Mouse (Mus musculus): ENCODE data around the gene Omt2a. TPM values are rescaled to one million over a fixed set of nuclear protein-coding genes. Genes with fewer than 3 reads are reported as not detected.
"Not testable (repeated sequence)": the region's sequence is repeated elsewhere in the genome, so short reads cannot be mapped to it uniquely, and the experiment has no call there.

Gene Omt2a
- total RNA-seq, 1 experiment from 2014 or later: not detected

DNA sequence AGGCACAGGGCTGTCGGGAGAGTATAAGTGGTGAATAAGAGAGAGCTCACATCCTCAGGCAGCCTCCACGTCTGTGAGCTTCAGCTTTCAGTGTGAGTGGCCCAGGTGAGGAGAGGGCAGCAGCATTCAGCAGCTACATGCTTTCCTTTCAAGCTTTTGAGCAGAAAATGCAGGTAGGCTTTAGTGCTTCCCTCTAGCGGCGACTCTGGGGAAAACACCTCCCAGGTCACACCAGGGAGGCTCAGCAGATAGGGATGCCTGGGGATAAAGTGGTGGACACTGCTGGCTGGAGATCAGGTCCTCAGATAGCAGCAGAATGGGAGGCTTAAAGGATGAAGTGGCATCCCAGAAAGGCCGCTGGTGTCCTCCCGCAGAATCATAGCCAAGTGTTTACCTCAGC is 18.5 kb downstream of the Omt2a start:
- peak; percentile 38 for DNase-seq

DNA sequence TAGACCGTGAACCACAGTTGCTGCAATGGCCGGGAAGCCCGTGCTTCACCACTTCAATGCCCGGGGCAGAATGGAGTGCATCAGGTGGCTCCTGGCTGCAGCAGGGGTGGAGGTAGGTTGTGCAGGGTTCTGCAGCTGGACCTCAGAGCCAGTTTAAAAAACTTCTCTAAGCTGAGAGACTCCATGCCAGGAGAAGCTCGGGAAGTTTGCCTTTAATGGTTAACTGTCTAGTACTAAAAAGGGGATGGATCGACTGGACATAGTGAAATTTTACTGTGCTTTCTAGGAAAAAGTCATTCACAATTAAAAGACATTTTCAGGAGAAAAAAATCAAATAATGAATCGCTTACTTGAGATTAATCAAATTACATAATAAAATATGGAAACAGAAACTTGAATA is 19.8 kb downstream of the Omt2a start:
- DNase-seq: not testable (repeated sequence)

DNA sequence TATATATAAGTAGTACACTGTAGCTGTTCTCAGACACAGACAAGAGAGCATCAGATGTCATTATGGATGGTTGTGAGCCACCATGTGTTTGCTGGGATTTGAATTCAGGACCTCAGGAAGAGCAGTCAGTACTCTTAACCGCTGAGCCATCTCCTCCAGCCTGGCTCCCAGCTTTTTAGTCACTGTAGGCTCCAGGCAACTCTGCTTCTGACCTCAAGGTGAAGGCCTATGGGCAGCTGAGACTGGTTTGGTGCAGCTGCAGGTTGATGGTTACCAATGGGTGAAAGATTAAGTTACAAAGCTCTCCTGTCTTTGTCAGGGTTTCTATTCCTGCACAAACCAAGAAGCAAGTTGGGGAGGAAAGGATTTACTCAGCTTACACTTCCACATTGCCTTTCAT is 20.9 kb downstream of the Omt2a start:
- DNase-seq: not testable (repeated sequence)

DNA sequence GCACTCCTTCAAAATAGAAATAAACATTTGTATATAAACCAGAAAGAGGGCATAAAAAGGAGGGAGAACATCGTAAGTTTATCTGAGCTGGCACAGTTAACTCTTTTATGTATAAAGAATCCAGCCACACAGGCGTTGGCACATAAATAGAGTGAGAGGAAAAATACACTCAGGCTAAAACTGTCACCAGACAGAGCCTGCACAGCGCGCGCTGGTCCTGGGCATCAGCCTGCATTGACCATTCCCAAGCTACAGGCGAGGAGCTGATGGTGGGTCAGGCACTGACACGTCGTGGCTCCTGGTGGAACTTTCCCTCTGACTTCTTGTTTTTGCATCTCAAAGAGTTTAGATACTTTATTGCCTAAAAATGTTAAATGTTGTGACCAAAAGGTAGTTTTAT is 22.1 kb downstream of the Omt2a start:
- DNase-seq: not testable (repeated sequence)

DNA sequence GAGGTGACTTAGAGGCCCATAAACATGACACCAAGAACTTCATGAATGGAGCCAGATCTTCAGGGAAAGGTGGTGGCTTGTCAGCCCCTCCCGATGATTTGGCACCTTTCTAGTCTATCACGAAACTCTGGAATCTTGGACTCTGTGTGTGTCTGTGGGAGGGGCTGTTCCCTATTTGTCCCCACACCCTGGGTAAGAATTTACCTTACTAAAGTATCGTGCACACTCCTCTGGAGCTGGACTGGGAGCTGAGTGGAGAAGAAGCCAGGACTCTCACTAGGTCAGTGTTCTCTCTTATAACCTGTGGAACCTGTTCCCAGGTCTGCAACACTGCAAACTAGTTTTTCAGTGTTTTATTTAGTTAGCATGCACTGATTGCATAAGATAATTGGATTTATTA is 24.9 kb downstream of the Omt2a start, which contains the start of gene Gm10639:
Gene Gm10639, plus strand, starts transcription at position 201 of the 400 bp plus-strand sequence.
- not testable (repeated sequence) for DNase-seq

DNA sequence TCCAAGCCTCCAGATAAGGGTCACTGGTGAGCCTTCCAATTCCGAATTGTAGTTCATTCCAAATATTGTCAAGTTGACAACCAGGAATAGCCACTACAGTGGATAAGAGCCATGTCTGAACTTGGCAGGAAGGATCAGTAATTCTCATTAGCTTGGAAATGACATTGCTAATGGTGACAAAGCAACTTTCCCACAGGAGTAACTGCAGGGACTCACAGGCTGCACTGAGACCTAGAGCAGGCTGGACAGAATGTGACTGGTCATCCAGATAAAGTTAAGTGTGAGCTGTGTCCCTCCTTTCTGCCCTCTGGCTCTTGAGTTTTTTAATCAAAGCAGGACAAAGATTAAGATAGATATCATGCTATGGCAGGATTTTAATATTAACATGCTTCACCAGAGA is 25.5 kb downstream of the Omt2a start:
- DNase-seq: not testable (repeated sequence)

DNA sequence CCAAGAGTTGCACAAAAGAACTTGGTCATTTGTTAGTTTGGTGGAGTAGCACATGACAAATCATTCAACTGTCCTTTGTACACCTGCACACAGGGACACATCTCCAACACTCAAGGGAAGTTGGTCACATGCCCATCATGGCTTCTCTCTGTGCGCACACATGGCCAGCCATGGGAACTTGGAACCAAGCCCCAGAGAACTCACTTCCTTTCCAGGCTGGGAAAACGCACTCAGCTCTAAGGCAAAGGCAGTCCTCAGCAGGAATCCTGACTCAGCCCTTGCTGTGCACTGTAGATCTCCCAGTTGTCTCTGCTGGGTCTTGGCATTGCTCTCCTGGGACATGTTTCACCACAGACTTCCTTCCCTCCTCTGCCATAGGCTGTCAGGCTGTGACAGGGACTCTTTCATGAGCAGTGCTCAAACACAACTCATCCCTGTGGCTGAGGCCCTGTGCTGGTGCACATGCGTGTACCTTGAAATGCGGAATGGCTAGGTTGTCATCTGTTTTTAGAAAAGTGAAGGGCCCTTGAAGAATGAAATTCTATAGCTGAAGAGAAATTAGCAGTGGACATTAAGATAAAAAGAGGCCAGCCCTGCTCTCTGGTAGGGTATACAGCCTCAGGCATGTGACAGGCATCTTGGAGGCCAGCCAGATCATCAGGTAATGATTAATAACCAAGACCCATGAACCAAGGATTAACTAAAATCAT is 32.4 kb downstream of the Omt2a start:
- peak; percentile 21 for DNase-seq

DNA sequence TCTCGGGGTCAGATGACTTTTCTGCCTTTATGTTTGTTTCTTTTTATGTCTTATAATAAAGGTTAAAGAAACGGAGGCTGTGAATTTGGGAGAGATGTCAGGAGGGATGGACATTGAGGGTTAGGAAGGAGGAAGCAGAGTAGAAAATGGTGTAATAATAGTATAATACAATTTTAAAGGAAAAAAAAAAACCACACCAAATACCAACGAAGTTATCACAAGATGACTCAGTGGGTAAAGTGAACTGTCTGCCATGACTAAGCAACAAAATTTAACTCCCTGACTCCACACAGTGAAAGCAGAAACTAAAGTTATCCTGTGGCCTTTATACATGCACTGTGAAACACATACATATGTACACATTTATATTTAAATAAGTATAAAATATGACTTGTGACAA is 43.7 kb downstream of the Omt2a start:
- DNase-seq: not testable (repeated sequence)

Other genes with a start within 250 kb of the Omt2a start
- 108 and 122 TPM in 2 replicates for gene Fbxo9, start 205.7 kb downstream of the Omt2a start, total RNA-seq (2021)
- gene Ick, start 205.6 kb downstream of the Omt2a start, total RNA-seq (2021): 22.0 and 26.7 TPM in 2 replicates
- 33.4 and 39.6 TPM in 2 replicates for gene Gsta4, start 132.0 kb downstream of the Omt2a start, total RNA-seq (2021)
- 1.1 TPM in 1 of 2 replicates, not detected in the other for gene Gsta1, start 84.1 kb downstream of the Omt2a start, total RNA-seq (2021)
- gene Gm3776, start 57.7 kb downstream of the Omt2a start, total RNA-seq (2021): not detected in 2 replicates
- not detected in 2 replicates for gene Gm10639, start 24.9 kb downstream of the Omt2a start, total RNA-seq (2021)
- not detected in 2 replicates for gene Omt2b, start 12.8 kb upstream of the Omt2a start, total RNA-seq (2021)
- gene Gsta2, start 41.0 kb upstream of the Omt2a start, total RNA-seq (2021): 4.2 and 10.3 TPM in 2 replicates
- not detected in 2 replicates for gene Dppa5a, start 53.4 kb upstream of the Omt2a start, total RNA-seq (2021)
- not detected in 2 replicates for gene Ooep, start 63.9 kb upstream of the Omt2a start, total RNA-seq (2021)
- gene Ddx43, start 81.0 kb upstream of the Omt2a start, total RNA-seq (2021): not detected in 2 replicates
- 1.1 and 1.6 TPM in 2 replicates for gene Cgas, start 128.4 kb upstream of the Omt2a start, total RNA-seq (2021)
- 25.5 and 35.8 TPM in 2 replicates for gene Mto1, start 133.4 kb upstream of the Omt2a start, total RNA-seq (2021)
- not detected in 2 replicates for gene Gm17324, start 134.0 kb upstream of the Omt2a start, total RNA-seq (2021)
- gene Eef1a1, start 174.4 kb upstream of the Omt2a start, total RNA-seq (2021): 6,460 and 8,956 TPM in 2 replicates